ENCODE assay signal across 8 mouse cellular contexts in the genomic region with DNA sequence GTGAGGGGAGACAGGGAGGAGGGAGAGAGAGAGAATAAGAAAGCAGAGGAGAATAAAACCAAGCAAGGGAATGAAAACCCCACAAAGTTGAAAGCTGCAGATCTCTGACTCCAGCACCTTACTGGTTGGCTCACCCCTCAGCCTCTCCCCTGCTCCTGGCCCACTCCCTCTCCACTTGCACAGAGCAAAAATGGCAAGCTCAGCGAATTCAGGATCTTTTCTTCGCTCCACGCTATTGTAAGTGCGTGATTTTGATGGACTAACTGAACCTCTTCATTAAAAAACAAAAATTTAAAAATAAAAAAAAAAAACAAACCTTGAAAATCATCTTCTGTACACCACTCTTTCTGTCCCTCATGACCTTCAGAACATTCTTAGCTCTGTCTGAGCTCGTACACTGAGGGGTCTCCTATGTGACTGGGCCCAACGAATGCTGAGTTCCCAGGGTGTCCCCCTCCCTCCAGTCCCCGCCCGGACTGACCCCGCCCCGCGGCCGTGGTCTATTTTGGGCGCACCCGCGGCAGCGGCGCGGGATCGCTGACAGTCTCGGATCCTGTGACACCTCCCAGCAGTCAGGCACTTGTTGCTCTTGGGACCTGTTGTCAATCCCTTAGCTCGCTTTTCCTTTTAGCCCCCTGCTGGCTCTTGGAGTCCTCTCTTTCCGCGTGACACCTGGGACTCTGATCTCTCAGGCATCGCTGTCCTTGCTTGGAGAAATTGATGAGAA. TPM values are rescaled to one million over a fixed set of nuclear protein-coding genes. Genes with fewer than 3 reads are reported as not detected.
DNase-seq lines count a peak whose midpoint lies in the region; TF ChIP-seq lines count a peak whose summit lies in the region.

Gene Clic5, plus strand, starts transcription at position 543 of the 727 bp plus-strand sequence.

- no peak within 1 kb of the TSS for H3K4me3 ChIP-seq in C2C12 (ENCODE audit: insufficient read depth, poor library complexity, severe bottlenecking)
- H3K4me3 ChIP-seq in forebrain, embryonic 10.5 days: peak within 1 kb of the TSS; percentile 55
- H3K4me3 ChIP-seq in megakaryocyte, embryonic 14.5 days (replicated peaks): peak within 1 kb of the TSS; percentile 90

- H3K79me2 ChIP-seq in C2C12 (ENCODE audit: control insufficient read depth, insufficient read depth): no peaks in the 10 kb centered on the region

- peak; percentile 66 for DNase-seq in Muller cell, postnatal 12 days (ENCODE audit: inconsistent ontology term)
- peak; percentile 26 for DNase-seq in forebrain, embryonic 10.5 days (ENCODE audit: extremely low spot score, low spot score)
- DNase-seq in heart, postnatal 14 days: peak; percentile 81 to 82
- DNase-seq in kidney, postnatal 36 days: peak; percentile 80 to 82
- DNase-seq in testis, postnatal 10 days (ENCODE audit: low spot score): peak; percentile 57
- DNase-seq in right cerebral cortex, postnatal 25 days: no peak

- H3K4me1 ChIP-seq in forebrain, embryonic 10.5 days: peaks cover 20% of the 10 kb centered on the region
- H3K4me1 ChIP-seq in megakaryocyte, embryonic 14.5 days: peaks cover 28% of the 10 kb centered on the region

- intact Hi-C loops in heart, postnatal 14 days (cut with DNase I): loop anchor here (2.0 kb wide), 4 partner anchors 35 to 67 kb away; no protein-coding TSS in a partner anchor

- TF ChIP-seq CTCF in C2C12 (IDR thresholded peaks at IDR 0.05; ENCODE audit: control insufficient read depth, insufficient read depth, insufficient read length): no peak

- H3K36me3 ChIP-seq in C2C12 (ENCODE audit: control insufficient read depth, insufficient read depth): no peaks in the 10 kb centered on the region
- H3K36me3 ChIP-seq in forebrain, embryonic 10.5 days (replicated peaks): no peaks in the 10 kb centered on the region
- no peaks in the 10 kb centered on the region for H3K36me3 ChIP-seq in megakaryocyte, embryonic 14.5 days (replicated peaks; ENCODE audit: low read length)

- 3% methylated on average over 24 of the region's 24 CpGs for WGBS in forebrain, embryonic 10.5 days

- no peaks in the 10 kb centered on the region for H3K79me3 ChIP-seq in C2C12 (ENCODE audit: low read depth)

- H3K27me3 ChIP-seq in C2C12 (ENCODE audit: control insufficient read depth, insufficient read depth, insufficient read length): peaks cover 13% of the 10 kb centered on the region
- peaks cover 55% of the 10 kb centered on the region for H3K27me3 ChIP-seq in forebrain, embryonic 10.5 days (ENCODE audit: poor library complexity, severe bottlenecking)
- peaks cover 39% of the 10 kb centered on the region for H3K27me3 ChIP-seq in megakaryocyte, embryonic 14.5 days (replicated peaks)

- H3ac ChIP-seq in C2C12 (ENCODE audit: control insufficient read depth, insufficient read length, low read depth): peak within 1 kb of the TSS; percentile 69

- H3K9me3 ChIP-seq in forebrain, embryonic 10.5 days: no peaks in the 10 kb centered on the region
- peaks cover 7% of the 10 kb centered on the region; the same call in 1 of the 2 replicates for H3K9me3 ChIP-seq in megakaryocyte, embryonic 14.5 days

- H3K27ac ChIP-seq in forebrain, embryonic 10.5 days: 0 out of 2 replicates have a peak within 1 kb of the TSS, but pooled peaks have one; percentile 16

TF ChIP-seq in C2C12, 6 proteins besides CTCF, POLR2A, EP300 and RAD21:
- TF ChIP-seq MYOD1 (IDR thresholded peaks at IDR 0.05; ENCODE audit: control insufficient read depth, insufficient read length, low read depth): no peak
- no peak for TF ChIP-seq MYOG (IDR thresholded peaks at IDR 0.05; ENCODE audit: control insufficient read depth, extremely low read depth, insufficient read length)
- TF ChIP-seq MAX (IDR thresholded peaks at IDR 0.05): no peak
- TF ChIP-seq USF1 (IDR thresholded peaks at IDR 0.05; ENCODE audit: low read depth): no peak
- no peak for TF ChIP-seq FOSL1 (IDR thresholded peaks at IDR 0.05; ENCODE audit: insufficient read depth, low read length, poor library complexity, severe bottlenecking)
- no peak for TF ChIP-seq CEBPB (IDR thresholded peaks at IDR 0.05; ENCODE audit: low read depth)

RNA-seq across cellular contexts. Expression of gene Clic5, which starts in this region (rescaled TPM):
- polyA plus RNA-seq in C2C12 (2012; fragmentation: generic; extraction: Trizol): 0.01 TPM
- polyA plus RNA-seq in forebrain, embryonic 10.5 days (2016; fragmentation: Nextera tagmentation; extraction: Ambion mirVana): 0.11 and 0.12 TPM in 2 replicates
- 10 to 100 TPM; 91.9 to 92.5 TPM for total RNA-seq in heart, postnatal 14 days (2021)
- polyA plus RNA-seq in megakaryocyte, embryonic 14.5 days (2012; ENCODE audit: insufficient read depth, low replicate concordance): not detected in 2 replicates

Comparison
In these comparisons a context has a peak if more than half of its experiments do, and no peak if none do; other contexts are left out.
1. Peak in DNase-seq, H3K4me3 ChIP-seq and H3K27ac ChIP-seq in forebrain, embryonic 10.5 days; RNA of the gene not detected or under 1 TPM.